Mouse (Mus musculus): ENCODE measurements around the gene Ehhadh. TPM values are rescaled to one million over a fixed set of nuclear protein-coding genes. Genes with fewer than 3 reads are reported as not detected.
"Not testable (repeated sequence)": the region's sequence is repeated elsewhere in the genome, so short reads cannot be mapped to it uniquely, and the experiment has no call there.

The Ehhadh gene
- polyA plus RNA-seq, 1 experiment = 3.3 TPM

- Histone ChIP-seq H3K4me3 (ENCODE audit: insufficient read depth, low read length) (no peak overlapping the region), H3K4me1 (ENCODE audit: control insufficient read depth, insufficient read depth, low read length) (no peaks in the 10 kb centered on the region), H3K27ac (ENCODE audit: insufficient read depth, low read length) (no peak overlapping the region)
- TF ChIP-seq CTCF (IDR thresholded peaks at IDR 0.05; ENCODE audit: extremely low read depth, insufficient read depth, low read length) (no peak), POLR2A (IDR thresholded peaks at IDR 0.05; ENCODE audit: extremely low read depth, insufficient read depth, low read length) (no peak)
Observed at GRCm38 (mm10) chr16:21827581-21827980, 40.0 kb upstream of the Ehhadh start.

- H3K27ac ChIP-seq (ENCODE audit: insufficient read depth, low read length) = no peak overlapping the region
- no peaks in the 10 kb centered on the region for H3K4me1 ChIP-seq (ENCODE audit: control insufficient read depth, insufficient read depth, low read length)
- H3K4me3 ChIP-seq (ENCODE audit: insufficient read depth, low read length) = no peak overlapping the region
- TF ChIP-seq CTCF (IDR thresholded peaks at IDR 0.05; ENCODE audit: extremely low read depth, insufficient read depth, low read length) (no peak), POLR2A (IDR thresholded peaks at IDR 0.05; ENCODE audit: extremely low read depth, insufficient read depth, low read length) (no peak)
Observed at GRCm38 (mm10) chr16:21827153-21827552, 39.5 kb upstream of the Ehhadh start.

- Histone ChIP-seq H3K27ac (ENCODE audit: insufficient read depth, low read length) (no peak overlapping the region), H3K4me3 (ENCODE audit: insufficient read depth, low read length) (no peak overlapping the region), H3K4me1 (ENCODE audit: control insufficient read depth, insufficient read depth, low read length) (no peaks in the 10 kb centered on the region)
- TF ChIP-seq POLR2A (IDR thresholded peaks at IDR 0.05; ENCODE audit: extremely low read depth, insufficient read depth, low read length) (no peak), CTCF (IDR thresholded peaks at IDR 0.05; ENCODE audit: extremely low read depth, insufficient read depth, low read length) (no peak)
Observed at GRCm38 (mm10) chr16:21825612-21826031, 38.0 kb upstream of the Ehhadh start.

- Histone ChIP-seq H3K4me3 (ENCODE audit: insufficient read depth, low read length) (no peak overlapping the region), H3K27ac (ENCODE audit: insufficient read depth, low read length) (no peak overlapping the region), H3K4me1 (ENCODE audit: control insufficient read depth, insufficient read depth, low read length) (no peaks in the 10 kb centered on the region)
- no peak for TF ChIP-seq CTCF (IDR thresholded peaks at IDR 0.05; ENCODE audit: extremely low read depth, insufficient read depth, low read length)
- no peak for TF ChIP-seq POLR2A (IDR thresholded peaks at IDR 0.05; ENCODE audit: extremely low read depth, insufficient read depth, low read length)
Observed at GRCm38 (mm10) chr16:21818629-21819028, 31.0 kb upstream of the Ehhadh start.

GRCm38 (mm10) chr16:21818132-21818531 is 30.5 kb upstream of the Ehhadh start:
- no peak for TF ChIP-seq CTCF (IDR thresholded peaks at IDR 0.05; ENCODE audit: extremely low read depth, insufficient read depth, low read length)
- no peak for TF ChIP-seq POLR2A (IDR thresholded peaks at IDR 0.05; ENCODE audit: extremely low read depth, insufficient read depth, low read length)

GRCm38 (mm10) chr16:21815669-21816010 is 28.0 kb upstream of the Ehhadh start:
- Histone ChIP-seq H3K4me3 (ENCODE audit: insufficient read depth, low read length) (no peak overlapping the region), H3K27ac (ENCODE audit: insufficient read depth, low read length) (no peak overlapping the region), H3K4me1 (ENCODE audit: control insufficient read depth, insufficient read depth, low read length) (no peaks in the 10 kb centered on the region)
- TF ChIP-seq POLR2A (IDR thresholded peaks at IDR 0.05; ENCODE audit: extremely low read depth, insufficient read depth, low read length) (no peak), CTCF (IDR thresholded peaks at IDR 0.05; ENCODE audit: extremely low read depth, insufficient read depth, low read length) (no peak)

More at GRCm38 (mm10) chr16:21818132-21818531, 30.5 kb upstream of the Ehhadh start:
- Histone ChIP-seq H3K4me3 (ENCODE audit: insufficient read depth, low read length) (no peak overlapping the region), H3K4me1 (ENCODE audit: control insufficient read depth, insufficient read depth, low read length) (no peaks in the 10 kb centered on the region), H3K27ac (ENCODE audit: insufficient read depth, low read length) (no peak overlapping the region)

GRCm38 (mm10) chr16:21814861-21815668 is 27.5 kb upstream of the Ehhadh start:
- no peak overlapping the region for H3K4me3 ChIP-seq (ENCODE audit: insufficient read depth, low read length)
- H3K27ac ChIP-seq (ENCODE audit: insufficient read depth, low read length) = no peak overlapping the region

GRCm38 (mm10) chr16:21813164-21813834 is 25.7 kb upstream of the Ehhadh start:
- no peak for TF ChIP-seq POLR2A (IDR thresholded peaks at IDR 0.05; ENCODE audit: extremely low read depth, insufficient read depth, low read length)
- no peak for TF ChIP-seq CTCF (IDR thresholded peaks at IDR 0.05; ENCODE audit: extremely low read depth, insufficient read depth, low read length)
- Histone ChIP-seq H3K4me1 (ENCODE audit: control insufficient read depth, insufficient read depth, low read length) (no peaks in the 10 kb centered on the region), H3K27ac (ENCODE audit: insufficient read depth, low read length) (no peak overlapping the region), H3K4me3 (ENCODE audit: insufficient read depth, low read length) (no peak overlapping the region)

More at GRCm38 (mm10) chr16:21814861-21815668, 27.5 kb upstream of the Ehhadh start:
- no peaks in the 10 kb centered on the region for H3K4me1 ChIP-seq (ENCODE audit: control insufficient read depth, insufficient read depth, low read length)
- TF ChIP-seq CTCF (IDR thresholded peaks at IDR 0.05; ENCODE audit: extremely low read depth, insufficient read depth, low read length) (peak; percentile 47; the same call in 1 of the 2 replicates), POLR2A (IDR thresholded peaks at IDR 0.05; ENCODE audit: extremely low read depth, insufficient read depth, low read length) (no peak)

- H3K4me3 ChIP-seq (ENCODE audit: insufficient read depth, low read length); H3K4me1 ChIP-seq (ENCODE audit: control insufficient read depth, insufficient read depth, low read length); H3K27ac ChIP-seq (ENCODE audit: insufficient read depth, low read length): not testable (repeated sequence)
Observed at GRCm38 (mm10) chr16:21807786-21808185, 20.2 kb upstream of the Ehhadh start.

GRCm38 (mm10) chr16:21806892-21807291 is 19.3 kb upstream of the Ehhadh start:
- H3K4me3 ChIP-seq (ENCODE audit: insufficient read depth, low read length) = no peak overlapping the region
- no peak overlapping the region for H3K27ac ChIP-seq (ENCODE audit: insufficient read depth, low read length)
- TF ChIP-seq POLR2A (IDR thresholded peaks at IDR 0.05; ENCODE audit: extremely low read depth, insufficient read depth, low read length) (no peak), CTCF (IDR thresholded peaks at IDR 0.05; ENCODE audit: extremely low read depth, insufficient read depth, low read length) (no peak)
- H3K4me1 ChIP-seq (ENCODE audit: control insufficient read depth, insufficient read depth, low read length) = no peaks in the 10 kb centered on the region

Measured in cortical plate, adult 2 months (tissue).